Mouse (Mus musculus): ENCODE measurements at regions not wholly inside any gene's neighbourhood (a gene's known extent, or its start where the extent isn't known, plus 50 kb on each side); places are given as distances from the start of the nearest gene placed in this dataset.

DNA sequence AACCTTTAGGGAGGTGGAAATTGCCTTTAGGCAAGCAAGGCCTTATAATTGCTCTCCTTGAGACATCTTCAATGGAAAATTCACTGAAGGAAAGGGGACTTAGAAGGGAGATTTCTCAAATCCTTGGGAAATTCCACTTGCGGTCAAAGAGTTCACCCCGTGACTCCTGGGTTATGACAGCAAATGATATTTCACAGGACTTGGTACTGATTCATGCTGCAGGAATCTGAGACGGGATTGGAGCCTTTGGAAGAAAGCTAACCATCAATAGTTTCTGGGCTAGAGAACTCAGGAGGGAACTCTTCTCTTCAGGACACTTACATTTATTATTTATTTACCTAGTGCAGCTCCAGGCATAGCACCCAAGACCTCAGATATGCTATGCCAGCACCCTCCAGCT is 52.8 kb upstream of the Cxcl5 start:
- TF ChIP-seq CTCF (IDR thresholded peaks at IDR 0.05 in 2 of 3, conservative IDR thresholded peaks at IDR 0.05 in 1 of 3; ENCODE audit: control insufficient read depth in 1 of 3, insufficient read depth in 1 of 3, low read depth in 2 of 3, low read length in 3 of 3, poor library complexity in 1 of 3, severe bottlenecking in 1 of 3) (no peak), SIN3A (IDR thresholded peaks at IDR 0.05; ENCODE audit: low read length) (no peak), TAL1 (IDR thresholded peaks at IDR 0.05; ENCODE audit: low read length) (no peak), CHD2 (IDR thresholded peaks at IDR 0.05; ENCODE audit: low read length) (no peak)

All from MEL (cell line).